Mouse (Mus musculus) liver, adult 2 months (tissue): ENCODE results near the gene Cyp4x1. TPM values are rescaled to one million over a fixed set of nuclear protein-coding genes. Genes with fewer than 3 reads are reported as not detected.

ENCODE experiments used
- DNase-seq: peaks from one replicate; pipeline ENCODE4 v3.0.0-alpha.2; 2011; ENCODE audit warnings: low read depth, low spot score; ENCODE audit errors: extremely low read depth
- H3K27ac ChIP-seq: fragments of 200-500 bp; replicated peaks from 2 replicates; pipeline ENCODE4 v1.5.1; 2012; ENCODE audit warnings: low read depth, mild to moderate bottlenecking, control low read depth, inconsistent platforms, low read length; ENCODE audit not compliant: insufficient read depth
- H3K27me3 ChIP-seq: fragments of 200-500 bp; 2 replicates; pipeline ENCODE4 v1.6.1; 2012; ENCODE audit warnings: mild to moderate bottlenecking, moderate library complexity, low read length, inconsistent platforms; ENCODE audit not compliant: control insufficient read depth, insufficient read depth
- H3K36me3 ChIP-seq: fragments of 200-500 bp; 2 replicates; pipeline ENCODE4 v1.6.1; 2012; ENCODE audit warnings: low read length, inconsistent platforms; ENCODE audit not compliant: control insufficient read depth, insufficient read depth
- H3K4me1 ChIP-seq: fragments of 200-500 bp; 2 replicates; pipeline ENCODE4 v1.6.1; 2011; ENCODE audit warnings: low read length; ENCODE audit not compliant: control insufficient read depth, insufficient read depth
- H3K4me3 ChIP-seq: fragments of 200-500 bp; 2 replicates; pipeline ENCODE4 v1.5.1; 2011; ENCODE audit warnings: low read depth, mild to moderate bottlenecking, control low read depth, low read length, moderate library complexity; ENCODE audit not compliant: insufficient read depth
- H3K79me2 ChIP-seq: fragments of 200-500 bp; 2 replicates; pipeline ENCODE4 v1.6.1; 2012; ENCODE audit warnings: inconsistent platforms, mild to moderate bottlenecking, low read length, moderate library complexity; ENCODE audit not compliant: control insufficient read depth, insufficient read depth
- H3K9ac ChIP-seq: fragments of 200-500 bp; 2 replicates; pipeline ENCODE4 v1.6.1; 2012; ENCODE audit warnings: low read depth, mild to moderate bottlenecking, control low read depth, inconsistent platforms, low read length
- CTCF ChIP-seq: fragments of 200-500 bp; IDR thresholded peaks from 2 replicates; pipeline ENCODE4 v1.5.1; 2011; ENCODE audit warnings: low read depth, low read length, control low read depth
- POLR2A ChIP-seq: fragments of 200-500 bp; IDR thresholded peaks from 2 replicates; pipeline ENCODE4 v1.6.1; 2011; ENCODE audit warnings: low read length, control low read depth; ENCODE audit not compliant: insufficient read depth; ENCODE audit errors: extremely low read depth
- WGBS: fragments of 180-500 bp; shearing (Covaris S2); methylation state at CpG from one replicate; pipeline ENCODE4 v1.1.7; 2018; 5-methylcytosine and 5-hydroxymethylcytosine counted together
- polyA plus RNA-seq: library from polyadenylated mRNA; depleted of rRNA; stranded (reverse); fragments of >200 nt; gene quantifications from 2 replicates; pipeline ENCODE4 v1.2.3, GENCODE M21; 2012; rRNA removed
- total RNA-seq: library from RNA; depleted of rRNA; stranded (reverse); fragments of >200 nt; gene quantifications from 2 replicates; pipeline ENCODE4 v1.2.3, GENCODE M21; 2014; rRNA removed

Gene Cyp4x1
- total and polyA plus RNA-seq, 2 experiments: 0.09 TPM; not detected in 1

DNA sequence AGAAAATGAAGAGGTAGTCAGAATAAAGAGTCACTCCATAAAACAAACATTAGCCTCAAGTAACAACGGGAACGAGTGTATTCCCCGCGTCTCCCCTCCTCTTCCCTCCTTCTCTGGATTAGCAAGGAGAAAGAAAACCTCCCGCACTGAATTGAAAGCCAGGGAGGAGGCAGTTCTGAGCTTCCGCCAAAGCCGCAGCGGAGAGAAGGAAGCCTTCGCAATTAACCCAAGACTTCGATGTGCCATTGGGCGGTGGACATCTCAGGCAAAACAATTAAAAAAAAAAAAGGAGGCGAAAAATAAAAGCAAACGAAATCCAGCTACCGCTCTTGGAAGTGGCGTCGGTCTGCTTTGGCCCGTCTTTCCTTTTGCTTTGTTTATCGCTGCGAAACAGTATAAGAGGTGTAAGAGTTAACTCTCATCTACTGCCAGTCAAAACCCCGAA is 75.7 kb downstream of the Cyp4x1 start:
- Histone ChIP-seq H3K4me3 (peak overlapping the region; percentile 28), H3K36me3 (no peaks in the 10 kb centered on the region), H3K79me2 (no peaks in the 10 kb centered on the region), H3K4me1 (peaks cover 2% of the 10 kb centered on the region; the same call in 1 of the 2 replicates), H3K27ac (no peak overlapping the region), H3K9ac (no peak overlapping the region; the same call in 1 of the 2 replicates), H3K27me3 (peaks cover 45% of the 10 kb centered on the region)
- 4% methylated on average over 20 of the region's 20 CpGs for WGBS
- DNase-seq: no peak
- no peak for TF ChIP-seq CTCF
- TF ChIP-seq POLR2A: no peak

DNA sequence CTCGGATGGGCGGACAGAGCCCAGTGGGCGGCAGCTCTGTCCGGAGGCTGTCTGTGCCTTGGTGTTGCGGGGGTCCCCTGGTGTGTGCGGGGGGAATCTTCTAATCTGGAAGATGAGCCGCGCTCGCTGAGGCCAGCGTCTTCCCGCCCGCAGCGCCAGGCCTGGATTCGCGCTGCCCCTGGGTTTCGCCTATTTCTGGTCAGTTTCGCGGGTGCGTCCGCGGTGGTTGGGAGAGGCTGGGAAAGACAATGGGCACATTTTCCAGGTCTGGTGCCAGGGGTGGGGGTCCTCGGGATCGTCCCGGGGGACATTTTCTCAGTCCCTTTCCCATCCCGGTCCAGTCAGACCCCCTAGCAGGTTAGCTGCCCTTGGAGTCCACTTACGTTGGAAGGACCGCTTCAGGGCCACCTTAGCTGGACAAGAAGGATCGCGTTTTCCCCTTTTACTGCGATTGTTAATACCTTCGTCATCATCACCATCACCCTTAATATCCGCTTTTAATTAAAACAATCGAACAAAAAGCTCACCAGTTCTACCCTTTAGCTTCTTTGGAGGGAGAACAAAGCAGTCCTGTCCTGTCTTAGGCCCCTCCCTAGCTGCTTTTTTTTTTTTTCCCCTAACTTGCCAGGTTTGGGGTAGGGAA is 76.3 kb downstream of the Cyp4x1 start:
- DNase-seq: no peak
- Histone ChIP-seq H3K4me3 (peak overlapping the region; percentile 60), H3K4me1 (peaks cover 4% of the 10 kb centered on the region; the same call in 1 of the 2 replicates), H3K27me3 (peaks cover 41% of the 10 kb centered on the region), H3K9ac (peak overlapping the region; percentile 58), H3K27ac (peak overlapping the region; percentile 48; the same call in 1 of the 2 replicates), H3K36me3 (no peaks in the 10 kb centered on the region), H3K79me2 (no peaks in the 10 kb centered on the region)
- TF ChIP-seq POLR2A (no peak), CTCF (no peak)
- 6% methylated on average over 33 of the region's 33 CpGs for WGBS

- H3K36me3 ChIP-seq: no peaks in the 10 kb centered on the region
- peak overlapping the region; percentile 60 for H3K4me3 ChIP-seq
- H3K79me2 ChIP-seq: no peaks in the 10 kb centered on the region
- no peak for TF ChIP-seq CTCF
- TF ChIP-seq POLR2A: no peak
- H3K27me3 ChIP-seq: peaks cover 37% of the 10 kb centered on the region
- peaks cover 5% of the 10 kb centered on the region; the same call in 1 of the 2 replicates for H3K4me1 ChIP-seq
- DNase-seq: peak; percentile 14
- peak overlapping the region; percentile 58 for H3K9ac ChIP-seq
- peak overlapping the region; percentile 57 for H3K27ac ChIP-seq
- 1% methylated on average over 48 of the region's 48 CpGs for WGBS
These were observed 77.0 kb downstream of the Cyp4x1 start for GRCm38 (mm10) chr4:115056921-115057673.

- no peak for TF ChIP-seq POLR2A
- H3K27ac ChIP-seq: peak within 1 kb of the TSS; percentile 57
- no peaks in the 10 kb centered on the region for H3K79me2 ChIP-seq
- peaks cover 5% of the 10 kb centered on the region; the same call in 1 of the 2 replicates for H3K4me1 ChIP-seq
- peak within 1 kb of the TSS; percentile 60 for H3K4me3 ChIP-seq
- peaks cover 37% of the 10 kb centered on the region for H3K27me3 ChIP-seq
- no peak for DNase-seq
- H3K36me3 ChIP-seq: no peaks in the 10 kb centered on the region
- 3% methylated on average over 60 of the region's 60 CpGs for WGBS
- H3K9ac ChIP-seq: peak within 1 kb of the TSS; percentile 43
These were observed 77.6 kb downstream of the Cyp4x1 start, which contains the start of gene Tal1 for GRCm38 (mm10) chr4:115056371-115056920. TSS of gene Tal1 (plus strand) at chr4:115056426.

Other genes starting within 250 kb of the Cyp4x1 start
- 0.07 and 0.09 TPM in 2 replicates for gene Foxd2, start 225.4 kb downstream of the Cyp4x1 start, total RNA-seq
- 0.02 TPM in 1 of 2 replicates, not detected in the other for gene Foxd2, start 225.4 kb downstream of the Cyp4x1 start, polyA plus RNA-seq
- not detected in 2 replicates for gene Foxe3, start 208.3 kb downstream of the Cyp4x1 start, total RNA-seq
- not detected in 2 replicates for gene Foxe3, start 208.3 kb downstream of the Cyp4x1 start, polyA plus RNA-seq
- gene Cmpk1, start 147.0 kb downstream of the Cyp4x1 start, total RNA-seq: 41.8 and 56.3 TPM in 2 replicates
- 16.1 and 17.2 TPM in 2 replicates for gene Cmpk1, start 147.0 kb downstream of the Cyp4x1 start, polyA plus RNA-seq
- 0.09 and 0.27 TPM in 2 replicates for gene Stil, start 134.1 kb downstream of the Cyp4x1 start, total RNA-seq
- gene Stil, start 134.1 kb downstream of the Cyp4x1 start, polyA plus RNA-seq: 0.02 and 0.06 TPM in 2 replicates
- 0.37 and 0.67 TPM in 2 replicates for gene Tal1, start 77.9 kb downstream of the Cyp4x1 start, total RNA-seq
- gene Tal1, start 77.9 kb downstream of the Cyp4x1 start, polyA plus RNA-seq: 0.44 and 0.50 TPM in 2 replicates
- 4.6 and 7.7 TPM in 2 replicates for gene Pdzk1ip1, start 45.6 kb downstream of the Cyp4x1 start, total RNA-seq
- gene Pdzk1ip1, start 45.6 kb downstream of the Cyp4x1 start, polyA plus RNA-seq: 9.0 and 14.4 TPM in 2 replicates
- not detected in 2 replicates for gene Cyp4a29, start 107.8 kb upstream of the Cyp4x1 start, total RNA-seq
- gene Cyp4a29, start 107.8 kb upstream of the Cyp4x1 start, polyA plus RNA-seq: not detected in 2 replicates
- 0.34 and 0.37 TPM in 2 replicates for gene Cyp4a12a, start 164.8 kb upstream of the Cyp4x1 start, total RNA-seq
- 0.91 and 8.7 TPM in 2 replicates for gene Cyp4a12a, start 164.8 kb upstream of the Cyp4x1 start, polyA plus RNA-seq